Mouse (Mus musculus): ENCODE measurements around the gene Tmem56. TPM values are rescaled to one million over a fixed set of nuclear protein-coding genes. Genes with fewer than 3 reads are reported as not detected.

The Tmem56 gene
- total RNA-seq, 2 experiments from 2014 or later: 17.2 to 19.2 TPM

DNA sequence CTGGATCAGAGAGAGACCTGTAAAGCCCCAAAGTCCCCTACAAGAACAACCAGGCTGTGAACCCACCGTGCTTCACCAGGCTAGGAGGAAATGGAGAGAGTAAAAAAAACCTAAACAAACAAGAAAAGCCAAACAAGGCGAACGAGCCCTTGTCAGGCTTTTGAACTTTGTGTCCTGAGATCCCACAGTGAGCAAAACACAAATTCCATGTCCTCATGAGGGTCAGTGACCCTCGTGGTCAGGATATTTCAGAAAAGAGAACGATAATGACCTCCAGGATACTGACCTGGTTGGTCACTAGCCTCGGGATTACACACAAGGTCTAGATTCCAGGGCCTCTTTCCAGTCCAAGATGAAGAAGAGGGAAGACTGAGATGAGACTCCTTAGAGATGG lies 111.0 kb downstream of the Tmem56 start:
- no peak for DNase-seq
- intact Hi-C loops (cut with DNase I): no loop called here

DNA sequence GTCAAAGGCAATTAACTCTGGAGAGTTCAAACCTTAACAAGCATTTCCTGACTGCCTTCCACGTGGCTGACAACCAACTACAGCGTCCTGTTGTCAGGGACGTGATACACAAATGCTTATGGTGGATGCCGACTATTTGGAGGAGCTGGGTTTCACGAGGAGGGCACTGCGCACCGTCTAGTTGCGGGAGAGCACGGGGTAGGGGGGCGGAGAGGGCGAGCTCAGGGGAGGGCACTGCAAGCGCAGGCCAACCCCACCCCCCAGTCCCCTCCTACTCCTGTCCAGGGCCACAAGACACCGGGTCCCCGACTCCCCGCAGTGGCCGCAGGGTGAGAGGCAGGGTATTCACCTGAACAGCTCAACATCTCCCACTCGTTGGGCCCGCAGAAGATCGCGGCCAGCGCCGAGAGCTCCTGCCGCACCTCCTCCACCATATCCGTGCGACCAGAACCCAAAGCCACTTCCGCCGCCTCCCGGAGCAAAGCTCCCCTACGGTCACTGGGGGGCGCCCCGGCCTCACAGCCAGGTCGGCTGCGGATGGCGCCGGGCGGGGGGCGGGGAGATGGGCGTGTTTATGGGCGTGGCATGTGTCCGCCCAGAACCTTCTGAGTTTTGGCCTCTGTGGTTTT lies 111.5 kb downstream of the Tmem56 start, which contains the start of gene Rwdd3:
TSS of gene Rwdd3 (minus strand) at position 453 of the 629 bp plus-strand sequence.
- peak; percentile 93 for DNase-seq
- intact Hi-C loops (cut with DNase I): no loop called here

DNA sequence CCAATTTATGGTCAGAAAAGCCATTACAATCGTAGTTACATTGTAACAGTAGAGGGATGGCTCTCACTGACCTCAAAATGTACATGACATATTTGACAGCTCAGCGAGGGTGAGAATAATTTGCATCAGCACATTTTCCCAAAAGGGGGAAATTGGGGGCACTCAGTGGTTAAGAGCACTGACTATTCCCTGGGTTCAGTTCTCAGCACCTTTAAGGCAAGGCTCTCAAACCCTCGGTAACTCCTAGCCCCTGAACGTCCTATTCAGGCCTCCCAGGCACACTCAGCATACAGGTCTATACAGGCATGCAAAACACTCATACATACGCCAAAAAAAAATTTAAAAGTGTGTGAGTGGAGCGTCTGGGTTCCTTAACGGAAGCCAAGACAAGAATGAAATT lies 112.3 kb downstream of the Tmem56 start:
- intact Hi-C loops (cut with DNase I): no loop called here
- no peak for DNase-seq

DNA sequence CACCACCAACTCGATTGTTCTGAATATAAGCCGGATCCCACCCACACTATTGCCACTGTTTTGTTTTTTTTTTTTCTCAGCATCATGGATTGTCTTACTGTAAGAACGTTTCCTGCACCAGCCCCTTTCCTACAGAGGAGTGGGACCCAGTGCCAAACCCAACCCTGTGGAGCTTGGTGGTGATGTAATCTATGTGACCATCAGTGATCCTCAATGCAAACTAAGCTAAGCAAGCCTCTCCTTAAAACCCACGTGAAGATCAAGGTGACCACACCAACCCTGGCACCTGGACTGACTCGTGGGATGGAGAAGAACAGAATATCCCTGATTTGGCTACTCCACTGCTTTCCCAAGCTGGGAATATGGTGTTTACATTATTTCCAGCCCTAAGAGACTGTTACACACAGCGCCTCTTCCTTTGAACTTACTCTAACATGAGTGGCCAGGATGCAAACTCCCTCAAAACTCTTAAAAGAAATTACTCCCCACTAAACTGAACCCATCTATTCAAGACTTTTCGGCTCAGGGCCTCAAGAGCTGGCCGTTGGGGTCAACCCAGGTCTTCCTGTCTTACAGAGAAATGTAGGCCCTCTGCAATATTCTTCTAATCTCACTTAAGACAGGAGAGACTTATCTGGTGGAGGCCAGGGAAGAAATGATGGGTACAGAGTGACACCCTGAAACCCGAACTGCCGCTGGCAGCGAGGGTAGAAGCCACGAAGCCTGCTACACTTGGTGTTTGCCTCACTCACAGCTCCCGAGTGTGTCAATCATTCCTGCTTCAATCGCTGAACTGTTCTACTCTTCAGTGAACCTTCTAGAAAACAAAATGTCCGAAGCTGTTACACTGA lies 113.6 kb downstream of the Tmem56 start:
- no peak for DNase-seq
- intact Hi-C loops (cut with DNase I): no loop called here

DNA sequence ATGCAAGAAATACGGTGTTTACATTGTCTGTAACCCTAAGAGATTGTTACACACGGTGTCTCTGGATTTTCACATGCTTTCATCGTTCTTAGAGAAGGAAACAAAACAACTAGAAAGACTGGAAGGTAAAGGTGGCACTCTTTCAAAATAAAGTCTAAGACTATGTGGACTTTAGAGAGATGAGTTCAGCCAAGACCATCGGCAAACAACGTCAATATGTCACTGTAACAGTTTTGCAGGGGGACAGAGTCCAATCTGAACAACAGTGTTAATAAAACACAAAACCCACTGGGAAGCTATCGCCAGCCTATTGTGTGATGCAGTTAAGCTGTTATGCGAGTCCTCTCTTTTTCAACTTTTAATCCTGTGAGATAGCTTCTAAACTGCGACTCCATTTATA lies 114.3 kb downstream of the Tmem56 start:
- DNase-seq: no peak
- intact Hi-C loops (cut with DNase I): no loop called here

DNA sequence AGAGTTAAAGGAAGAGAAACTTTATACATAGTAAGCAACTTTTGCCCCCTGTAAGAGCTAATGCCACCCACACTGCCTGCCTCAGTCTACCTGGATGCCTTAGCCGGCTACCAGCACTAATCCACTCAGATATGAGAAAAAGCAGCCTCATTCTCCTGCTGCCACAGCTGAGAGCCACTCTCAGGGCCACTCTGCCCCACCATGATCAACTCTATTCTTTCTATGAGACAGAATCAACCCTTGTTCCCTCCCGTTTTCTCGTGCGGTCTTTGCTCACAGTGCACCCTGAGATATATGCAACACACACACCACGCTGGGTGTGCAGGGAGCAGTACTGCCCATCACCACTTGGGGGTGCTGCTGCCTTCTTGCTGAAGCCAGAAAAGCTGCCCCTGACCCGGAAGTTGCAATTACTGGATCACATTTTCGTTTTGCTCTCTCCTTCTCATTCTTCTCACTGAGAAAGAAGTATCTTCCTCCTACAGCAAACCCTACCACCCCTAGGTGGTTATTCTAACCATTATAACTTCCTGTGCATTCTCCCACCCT lies 119.6 kb downstream of the Tmem56 start:
- intact Hi-C loops (cut with DNase I): no loop called here
- peak; percentile 70 for DNase-seq

DNA sequence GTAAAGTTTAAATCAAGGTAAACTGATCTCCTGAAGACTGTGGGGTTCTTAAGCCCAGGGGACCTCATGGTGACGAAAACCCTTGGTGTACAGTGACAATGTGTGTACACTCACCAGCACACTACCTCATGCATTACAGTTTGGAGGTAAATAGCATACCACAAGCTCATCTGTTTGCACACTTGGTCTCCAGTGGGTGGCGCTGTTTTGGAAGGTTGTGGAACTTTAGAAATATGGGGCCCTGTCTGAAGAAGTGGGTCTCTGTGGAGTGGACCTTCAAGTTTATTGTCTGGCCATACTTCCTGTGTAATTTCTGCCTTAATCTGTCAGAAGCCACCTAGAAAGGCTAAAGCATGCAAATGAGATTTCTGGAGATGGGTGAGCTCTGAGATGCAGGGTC lies 121.2 kb downstream of the Tmem56 start:
- intact Hi-C loops (cut with DNase I): no loop called here
- DNase-seq: no peak

DNA sequence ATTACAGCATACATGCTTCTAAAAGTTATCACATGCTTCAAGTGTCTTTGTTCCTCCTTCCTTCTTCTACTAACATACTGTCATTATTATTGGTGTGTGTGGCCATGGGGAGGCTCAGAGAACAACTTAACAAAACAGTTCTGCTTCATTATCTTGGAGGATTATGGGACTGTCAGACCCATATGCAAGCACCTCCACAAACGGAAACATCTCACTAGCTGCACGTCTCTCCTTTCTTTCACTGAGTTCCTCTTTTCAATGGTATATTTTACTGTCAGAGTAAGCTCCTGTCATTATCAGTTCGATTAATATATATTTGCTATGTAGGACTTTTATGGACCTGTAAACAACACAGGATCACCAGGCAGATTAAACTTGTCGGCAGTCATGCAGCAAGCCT lies 122.5 kb downstream of the Tmem56 start:
- intact Hi-C loops (cut with DNase I): no loop called here
- no peak for DNase-seq

DNA sequence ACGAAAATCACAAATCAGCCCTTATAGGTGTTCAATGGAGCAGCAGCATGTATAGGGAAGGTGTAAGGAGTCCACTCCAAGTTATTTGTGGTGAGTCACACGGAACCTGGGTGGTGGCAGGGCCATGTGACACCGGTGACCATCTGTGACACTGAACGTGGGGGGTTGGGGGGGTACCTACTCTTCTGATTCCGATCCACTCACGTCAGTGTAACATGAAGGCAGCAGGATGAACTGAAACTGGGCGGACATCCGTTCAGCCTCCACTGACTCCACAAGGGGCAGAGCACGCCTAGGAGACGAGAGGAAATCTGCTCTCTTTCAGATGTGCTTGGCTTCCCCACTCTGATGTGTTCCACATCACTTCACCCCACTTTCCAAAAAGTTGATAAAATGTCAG lies 123.3 kb downstream of the Tmem56 start:
- peak; percentile 79 for DNase-seq
- intact Hi-C loops (cut with DNase I): no loop called here

DNA sequence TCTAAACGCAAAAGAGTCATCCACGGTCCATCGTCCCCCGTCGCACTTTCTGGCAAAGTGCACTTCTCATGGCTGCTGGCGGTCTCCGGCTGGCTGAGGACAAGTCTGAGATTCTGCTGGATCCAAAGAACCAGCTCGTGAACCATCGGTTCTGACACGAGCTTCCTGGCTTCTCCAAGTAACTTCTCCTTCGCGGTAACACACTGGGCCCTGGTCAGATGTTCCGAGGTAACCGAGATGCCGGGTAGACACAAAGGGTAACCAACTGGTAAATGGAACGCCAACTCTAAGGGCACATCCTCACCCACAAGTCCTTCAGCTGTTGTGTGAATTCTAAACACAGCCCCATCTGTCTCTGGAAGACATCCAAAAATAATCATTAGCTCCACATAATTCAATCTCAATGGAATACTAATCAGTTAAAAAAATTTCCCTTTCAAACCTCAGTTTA lies 124.0 kb downstream of the Tmem56 start:
- DNase-seq: peak; percentile 70
- intact Hi-C loops (cut with DNase I): no loop called here

DNA sequence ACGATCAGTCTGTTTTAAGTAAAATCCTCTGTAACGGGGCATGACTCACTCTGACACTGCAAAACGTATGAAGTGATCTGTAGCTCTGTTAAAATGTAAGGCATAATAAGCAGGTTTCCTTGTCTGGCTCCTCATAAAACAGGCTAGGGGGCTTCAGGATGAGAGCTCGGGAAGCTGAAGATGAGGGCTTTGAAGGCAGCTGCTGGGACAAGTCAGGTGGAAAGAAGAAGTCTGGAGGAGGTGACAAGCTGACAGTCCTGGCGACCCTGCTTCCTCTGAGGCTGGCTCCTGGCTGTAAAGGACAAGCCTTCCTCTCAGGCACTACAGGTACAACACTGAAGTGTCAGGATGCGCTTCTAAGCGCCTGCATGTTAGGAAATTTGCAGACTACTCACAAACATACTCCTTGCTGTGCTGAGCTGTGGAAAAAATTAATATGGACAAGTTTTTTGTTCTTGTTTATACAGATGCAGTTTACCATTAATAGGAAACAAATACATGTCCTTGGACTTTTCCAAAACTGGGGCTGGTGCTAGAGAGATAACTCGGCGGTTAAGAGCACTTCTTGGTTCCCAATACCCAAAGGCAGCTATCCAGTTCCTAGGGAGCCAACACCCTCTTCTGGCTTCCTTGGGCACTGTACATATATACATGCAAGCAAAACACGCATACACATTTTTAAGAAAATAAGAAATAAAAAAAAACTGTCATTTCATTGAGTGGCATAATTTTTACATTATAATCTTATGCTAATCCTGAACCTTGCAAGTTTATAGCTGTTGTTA lies 125.2 kb downstream of the Tmem56 start:
- intact Hi-C loops (cut with DNase I): no loop called here
- DNase-seq: peak; percentile 39

DNA sequence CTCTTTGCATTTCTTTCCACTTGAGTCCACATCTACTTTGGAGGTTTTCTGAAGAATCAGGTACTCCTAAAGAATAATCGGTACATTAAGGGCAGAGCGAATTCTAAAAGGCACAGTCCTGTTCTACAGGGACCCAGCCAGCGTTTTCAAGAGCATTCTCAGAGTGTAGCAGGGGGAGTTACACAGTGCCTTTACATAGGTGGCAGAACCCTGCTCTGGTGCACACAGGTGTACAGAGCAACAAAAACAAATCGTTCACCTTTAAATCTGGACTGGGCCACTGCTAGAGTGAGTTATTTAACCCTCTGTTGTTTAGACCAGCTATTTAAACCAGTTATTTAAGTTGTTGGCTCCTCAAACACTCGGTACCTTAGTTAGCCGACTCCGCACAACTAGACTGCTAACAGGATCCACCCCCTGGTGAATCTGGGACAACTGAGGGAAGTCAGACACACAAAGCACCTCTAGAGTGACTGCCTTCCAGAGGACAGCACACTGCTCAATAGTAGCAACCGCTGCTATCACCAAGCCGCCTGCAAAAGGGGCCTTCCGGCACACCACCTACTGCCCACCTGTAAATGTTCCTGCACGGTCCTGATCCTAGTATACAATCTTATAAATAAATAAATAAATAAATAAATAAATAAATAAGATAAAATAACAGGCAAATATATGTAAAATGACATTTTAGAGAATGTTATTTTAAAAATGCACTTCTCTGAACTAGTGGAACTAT lies 126.3 kb downstream of the Tmem56 start:
- intact Hi-C loops (cut with DNase I): no loop called here

DNA sequence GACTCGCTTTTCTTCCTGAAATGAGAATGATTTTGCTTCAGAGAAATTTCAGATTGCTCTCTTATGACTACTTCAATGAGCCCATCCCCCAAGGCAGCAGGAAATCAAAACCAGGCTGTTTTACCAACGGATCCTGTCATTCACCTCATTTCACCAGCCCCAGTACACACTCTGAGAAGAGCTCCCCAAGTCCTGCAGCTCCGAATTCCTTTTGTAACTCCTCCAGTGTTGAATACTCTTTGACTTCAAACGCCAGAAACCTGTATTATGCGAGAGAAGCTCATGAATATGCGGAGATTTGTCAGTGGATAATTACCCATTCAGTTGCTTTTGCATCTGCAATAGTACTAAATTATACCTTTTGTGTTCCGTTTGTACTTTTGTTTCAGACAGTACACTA lies 126.9 kb downstream of the Tmem56 start:
- DNase-seq: no peak
- intact Hi-C loops (cut with DNase I): no loop called here

More for the DNA sequence above, 126.3 kb downstream of the Tmem56 start:
- DNase-seq: no peak

Other genes starting within 250 kb of the Tmem56 start
- gene Rwdd3, start 111.4 kb downstream of the Tmem56 start, total RNA-seq (2021): 10 to 100 TPM; 23.1 to 27.4 TPM
- gene Alg14, start 8.7 kb upstream of the Tmem56 start, total RNA-seq (2021): 10 to 100 TPM; 17.9 to 22.0 TPM
- 100 to 1,000 TPM; 101 to 110 TPM for gene Cnn3, start 143.4 kb upstream of the Tmem56 start, total RNA-seq (2021)
- under 1 TPM in 1 of 2 experiments, not detected in 1; 0.18 TPM for gene Slc44a3, start 249.3 kb upstream of the Tmem56 start, total RNA-seq (2021)